Mouse (Mus musculus) lung, postnatal 0 days (tissue): ENCODE measurements around the gene Islr2.

Experiments used
- CTCF ChIP-seq: IDR thresholded peaks from 2 replicates; pipeline ENCODE4 v1.5.1; 2016; ENCODE audit warnings: antibody characterized with exemption, mild to moderate bottlenecking
- EP300 ChIP-seq: IDR thresholded peaks from 2 replicates; pipeline ENCODE4 v1.6.1; 2016; ENCODE audit warnings: antibody characterized with exemption, mild to moderate bottlenecking, control low read depth

DNA sequence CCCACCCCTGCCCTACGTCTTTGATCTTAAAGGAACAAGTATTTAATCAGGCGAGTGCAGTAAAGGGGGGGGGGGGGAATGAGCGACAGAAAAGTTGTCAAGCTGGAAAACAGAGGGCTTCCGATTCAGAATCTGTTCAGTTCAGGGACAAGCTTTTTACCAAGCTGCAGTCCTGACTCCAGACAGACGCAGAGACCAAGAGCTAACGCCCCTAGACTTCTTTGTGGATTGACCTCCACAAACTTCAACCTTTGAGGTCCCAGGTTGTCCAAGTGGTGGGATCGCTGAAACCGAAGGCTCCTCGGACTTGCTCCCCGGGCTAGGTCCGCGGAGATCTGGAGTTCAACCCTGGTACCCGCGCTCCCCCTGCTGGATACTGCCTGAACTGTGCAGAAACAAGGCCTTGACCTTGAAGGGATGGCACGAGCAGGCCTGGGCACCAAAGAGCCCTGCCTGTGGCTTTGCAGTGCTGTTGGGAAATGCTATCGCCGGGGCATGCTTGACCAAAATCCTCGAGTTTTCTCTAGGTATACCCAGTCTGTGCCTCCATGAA lies 405 bp upstream of the Islr2 start:
- TF ChIP-seq CTCF (peak; percentile 98), EP300 (no peak)
